Mouse (Mus musculus) thymus, postnatal 36 days (tissue): ENCODE results near the gene Rps3a1.

ENCODE experiments used
- DNase-seq, 2 experiments: peaks; one replicate each; pipeline ENCODE4 v3.0.0; 2022; ENCODE audit warnings: mixed read lengths in 2 of 2

The Rps3a1 gene

DNA sequence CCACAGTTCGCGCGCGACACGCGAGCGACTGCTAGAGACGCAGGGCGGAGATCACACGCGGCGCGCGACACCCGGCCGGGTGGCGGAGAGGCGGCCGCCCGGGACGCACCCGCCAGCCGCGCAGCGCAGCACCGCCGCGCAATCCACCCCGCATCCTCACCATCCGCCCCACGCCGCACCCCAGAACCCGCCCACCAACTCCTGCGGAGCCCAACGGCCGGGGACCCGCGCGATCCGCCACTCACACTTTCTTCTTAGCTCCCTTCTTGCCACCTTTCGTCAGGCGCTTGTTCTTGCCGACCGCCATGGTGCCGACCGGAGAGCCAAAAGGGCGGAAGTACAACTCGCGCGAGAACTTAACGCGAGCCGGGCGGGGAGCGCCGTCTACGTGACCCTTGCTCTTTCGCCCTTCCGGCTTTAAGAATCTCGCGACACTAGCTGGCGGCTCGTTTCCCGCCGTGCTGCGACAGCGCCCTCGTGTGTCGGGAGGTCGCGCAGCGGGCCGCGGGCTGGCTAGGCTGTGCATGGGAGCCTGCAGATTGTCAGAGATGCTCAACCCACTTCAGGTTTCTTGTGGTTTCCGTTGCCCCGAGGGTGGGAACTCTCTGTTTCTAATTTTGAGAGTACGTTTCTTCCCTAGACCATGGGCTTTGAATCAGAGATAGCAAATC, at the start of gene Rps3a1:
Rps3a1 (minus strand) TSS at position 440 of the 671 bp plus-strand sequence.
- DNase-seq = peak; percentile 99 to 100

DNA sequence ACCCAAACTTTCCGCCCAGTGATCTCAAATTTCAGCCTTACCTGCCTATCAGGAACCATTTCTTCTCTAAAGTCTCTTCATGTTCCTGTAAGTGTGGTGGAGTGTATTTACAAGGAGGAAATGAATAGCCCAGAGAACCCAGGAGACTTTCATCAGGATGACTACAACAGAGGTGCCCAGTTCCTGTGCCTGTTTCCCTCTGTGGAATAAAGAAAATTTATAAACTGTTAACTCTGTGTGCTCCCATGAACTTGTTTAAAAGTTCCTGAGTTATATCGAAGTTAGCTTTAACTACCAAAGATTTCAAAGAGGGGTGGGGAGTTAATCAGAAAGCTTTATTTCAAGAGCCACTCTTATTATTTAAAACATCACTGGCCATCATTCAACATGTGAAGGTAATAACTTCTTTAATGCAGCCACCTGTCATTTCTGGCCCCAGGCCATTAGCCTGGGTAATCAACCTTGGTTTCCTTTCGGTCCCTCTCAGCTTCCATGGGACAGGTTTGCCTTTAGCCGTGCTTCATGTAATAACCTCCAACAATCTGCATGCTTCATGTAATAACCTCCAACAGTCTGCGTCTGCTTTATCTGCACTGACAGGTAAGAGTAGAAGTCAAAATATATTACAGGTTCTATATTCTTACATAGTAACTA, 45.4 kb upstream of the Rps3a1 start:
- no peak for DNase-seq

DNA sequence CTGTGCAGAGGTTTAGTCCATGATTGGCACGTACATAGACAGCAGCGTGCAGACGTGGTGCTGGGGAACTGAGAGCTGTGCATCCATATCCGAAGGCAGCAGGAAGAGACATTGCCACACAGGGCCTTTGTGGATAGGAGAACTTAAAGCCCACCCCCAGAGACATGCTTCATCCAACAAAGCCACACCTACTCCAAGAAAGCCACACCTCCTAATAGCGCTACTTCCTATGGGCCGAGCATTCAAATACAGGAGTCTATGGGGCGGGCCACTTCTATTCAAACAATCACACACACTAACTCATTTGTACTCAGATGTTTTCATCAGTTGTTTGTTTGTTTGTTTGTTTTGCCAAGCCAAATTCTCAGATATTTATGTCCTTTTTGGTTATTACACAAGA, 42.0 kb upstream of the Rps3a1 start:
- no peak for DNase-seq

DNA sequence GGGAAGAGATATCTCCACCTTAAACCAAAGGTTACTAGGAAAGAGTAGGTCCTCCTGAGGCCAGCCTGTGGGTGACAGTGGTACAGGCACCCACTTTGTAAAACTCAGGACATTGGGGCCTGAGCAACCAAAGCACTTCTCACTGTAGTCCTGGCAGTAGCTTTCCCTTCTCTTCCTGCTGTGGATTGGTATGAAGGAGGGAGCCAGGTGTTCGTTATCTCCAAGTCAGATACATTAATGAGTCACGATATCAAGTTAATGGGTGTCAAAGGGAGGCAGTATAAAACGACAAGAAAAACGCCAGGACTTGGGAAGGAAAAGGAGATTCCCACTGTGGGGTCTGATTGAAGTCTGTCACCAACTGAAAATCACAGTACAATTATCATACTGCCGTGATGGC, 38.6 kb upstream of the Rps3a1 start:
- no peak for DNase-seq

DNA sequence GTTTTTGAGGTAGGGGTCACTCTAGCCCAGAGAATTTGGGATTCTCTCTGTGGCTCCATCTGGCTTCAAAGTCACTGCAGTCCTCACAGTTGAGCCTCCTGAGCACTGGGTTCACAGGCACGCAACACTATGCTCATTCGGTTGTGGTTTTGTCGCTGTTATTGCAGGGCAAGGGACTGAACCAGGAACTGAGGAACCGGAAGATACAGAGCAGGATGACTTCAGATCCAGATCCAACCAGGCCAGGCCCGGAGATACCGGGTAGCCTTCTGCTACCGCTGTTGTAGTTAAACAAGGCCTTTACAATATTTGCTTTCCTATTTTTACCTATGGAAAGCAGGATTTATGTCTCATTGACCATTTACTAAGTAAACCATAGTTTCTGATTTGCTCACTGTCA, 37.2 kb upstream of the Rps3a1 start:
- no peak for DNase-seq

DNA sequence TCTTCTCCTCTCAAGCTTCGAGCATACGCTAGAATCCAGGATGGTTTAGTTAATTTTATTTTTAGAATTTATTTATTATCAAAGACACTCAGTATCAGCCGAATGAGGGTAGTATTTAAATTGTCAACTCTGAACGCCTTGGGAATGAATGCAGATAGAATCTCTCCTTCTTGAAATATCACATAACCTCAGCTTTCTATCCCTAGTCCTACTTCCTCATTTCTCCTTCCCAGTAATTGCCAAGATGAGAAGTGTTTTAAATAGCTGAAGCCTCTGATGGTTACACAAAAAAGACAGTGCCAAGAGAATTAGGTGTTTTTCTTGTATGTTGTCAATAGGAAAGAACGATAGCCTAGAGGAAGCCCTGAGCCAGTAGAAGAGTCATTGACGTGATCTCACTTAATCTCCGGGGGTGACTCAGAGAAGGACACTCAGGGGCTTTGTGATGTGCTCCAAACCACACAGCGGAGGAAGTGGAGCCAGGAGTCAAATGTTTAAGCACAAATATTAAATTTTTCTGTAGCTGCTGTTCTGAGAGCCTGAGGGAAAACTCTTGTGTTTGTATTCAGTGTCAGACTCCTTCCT, 26.4 kb upstream of the Rps3a1 start:
- DNase-seq = no peak

DNA sequence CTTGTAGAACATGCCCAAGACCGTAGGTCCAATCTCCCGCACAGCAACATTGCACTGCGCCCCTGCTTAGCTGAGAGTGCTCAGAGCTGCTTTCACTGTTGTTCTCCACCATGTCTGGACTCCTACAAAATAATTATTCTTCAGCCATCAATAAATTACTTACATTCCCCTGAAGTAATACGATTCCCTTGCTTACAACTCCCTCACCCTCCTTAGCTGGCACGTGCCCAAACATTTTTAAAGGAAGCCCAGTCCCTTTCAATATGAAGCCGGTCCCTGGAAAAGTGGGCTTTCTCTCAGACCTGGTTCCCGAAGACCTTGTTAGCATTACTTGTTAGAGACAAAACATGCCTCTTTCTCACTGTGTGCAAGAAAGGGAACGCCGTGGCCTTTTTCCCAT, 7.0 kb upstream of the Rps3a1 start:
- DNase-seq = no peak

DNA sequence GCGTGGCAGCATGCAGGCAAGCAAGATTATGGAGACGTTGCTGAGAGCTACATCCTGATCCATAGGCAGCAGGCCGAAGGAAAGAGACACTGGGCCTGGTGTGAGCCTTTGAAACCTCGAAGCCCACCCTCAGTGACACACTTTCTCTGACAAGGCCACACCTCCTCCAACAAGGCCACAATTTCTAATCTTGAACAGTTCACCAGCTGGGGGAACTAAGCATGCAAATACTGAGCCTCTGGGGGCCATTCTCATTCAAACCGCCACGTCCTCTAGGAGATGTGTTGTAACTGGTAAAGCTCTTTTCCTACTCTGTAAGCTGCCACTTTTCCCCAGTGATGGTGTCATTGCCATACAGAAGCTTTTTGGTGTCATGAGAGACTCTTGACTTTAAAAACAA, 6.6 kb upstream of the Rps3a1 start:
- no peak for DNase-seq

DNA sequence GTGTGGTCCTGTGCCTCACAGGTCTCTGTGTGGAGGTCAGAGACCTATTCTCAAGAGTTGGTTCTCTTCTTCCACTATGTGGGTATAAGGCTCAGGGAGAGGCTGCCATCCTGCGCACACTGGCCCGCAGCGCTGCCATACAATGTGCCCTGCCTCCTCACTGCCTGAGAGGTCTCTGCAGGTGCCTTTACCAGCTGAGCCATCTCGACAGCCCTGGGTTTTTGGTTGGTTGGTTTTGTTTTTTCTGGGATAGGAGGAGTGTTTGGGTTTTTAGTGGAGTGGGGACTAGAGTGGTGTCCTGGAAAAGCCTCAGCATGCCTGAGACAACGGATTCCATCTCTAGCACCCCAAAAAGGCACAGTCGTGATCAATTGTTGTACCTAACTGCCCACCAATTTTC, 841 bp upstream of the Rps3a1 start:
- peak in 1 of 2 experiments; percentile 11 for DNase-seq

DNA sequence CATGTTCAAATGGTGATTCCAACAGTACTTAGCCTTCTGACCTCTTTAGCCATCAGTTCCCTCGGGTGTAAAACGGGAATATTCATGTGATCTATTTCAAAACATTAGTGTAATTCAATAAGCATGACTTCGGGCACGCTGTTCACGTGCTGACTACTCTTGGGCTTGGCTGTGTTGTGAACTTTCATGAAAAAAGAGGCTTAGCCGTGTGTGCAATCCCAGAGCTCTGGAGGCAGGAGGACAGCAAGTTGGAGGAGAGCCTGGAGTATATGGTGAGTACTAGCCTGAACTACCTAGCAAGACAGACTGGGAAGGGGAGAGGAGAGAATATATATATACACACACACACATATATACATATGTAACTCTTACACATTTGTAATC, 424 bp upstream of the Rps3a1 start:
- peak; percentile 15 to 21 for DNase-seq

DNA sequence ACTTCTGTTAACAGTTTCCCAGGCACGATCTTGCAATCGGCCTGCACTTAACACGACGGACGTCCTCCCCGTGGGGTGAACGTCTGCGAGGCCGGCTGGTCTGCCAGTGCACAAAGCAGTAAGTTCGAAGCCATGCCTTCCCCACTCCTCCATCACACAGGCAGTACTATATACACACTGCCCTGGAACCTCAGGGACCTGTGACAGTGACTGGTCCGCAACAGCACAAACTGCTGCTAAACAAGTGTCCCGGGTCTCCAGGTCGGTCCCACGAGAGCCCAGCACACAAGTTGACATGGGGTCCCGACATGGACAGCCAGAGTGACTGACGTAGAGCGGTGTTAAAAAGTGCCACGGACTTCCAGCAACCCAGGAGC, 628 bp downstream of the Rps3a1 start:
- no peak for DNase-seq

DNA sequence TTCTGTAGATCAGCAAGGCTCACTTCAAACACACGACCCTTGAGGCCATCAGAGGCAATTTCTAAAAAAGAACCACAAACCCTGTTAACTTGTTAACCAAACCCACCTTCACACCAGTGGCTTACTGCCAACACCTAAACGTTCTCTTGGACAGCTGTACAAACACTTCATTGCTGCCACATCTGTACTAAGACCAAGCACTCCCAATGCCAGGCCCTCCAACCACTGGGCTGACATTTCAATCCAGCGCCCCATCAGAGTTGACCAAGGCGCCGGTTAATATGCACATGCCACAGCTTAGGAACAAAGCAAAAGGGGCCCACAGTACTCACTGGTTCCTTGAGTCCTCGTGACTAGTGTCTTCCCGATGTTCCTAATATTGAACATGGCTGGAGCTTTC, 1.1 kb downstream of the Rps3a1 start:
- DNase-seq = no peak

DNA sequence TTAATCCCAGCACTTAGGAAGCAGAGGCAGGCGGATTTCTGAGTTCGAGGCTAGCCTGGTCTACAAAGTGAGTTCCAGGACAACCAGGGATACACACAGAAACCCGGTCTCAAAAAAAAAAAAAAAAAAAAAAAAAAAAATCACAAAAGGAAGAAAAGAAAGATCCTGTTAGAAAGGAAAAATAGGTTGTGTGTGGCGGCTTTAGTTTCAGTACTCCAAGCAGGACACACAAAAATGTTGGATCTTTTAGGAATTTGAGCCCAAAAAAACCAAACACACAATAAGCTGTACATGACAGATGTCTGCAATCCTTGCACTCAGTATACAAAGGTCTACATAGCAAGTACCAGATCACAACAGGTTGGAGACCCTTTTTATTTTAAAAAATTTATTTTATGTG, 2.8 kb downstream of the Rps3a1 start:
- no peak for DNase-seq

DNA sequence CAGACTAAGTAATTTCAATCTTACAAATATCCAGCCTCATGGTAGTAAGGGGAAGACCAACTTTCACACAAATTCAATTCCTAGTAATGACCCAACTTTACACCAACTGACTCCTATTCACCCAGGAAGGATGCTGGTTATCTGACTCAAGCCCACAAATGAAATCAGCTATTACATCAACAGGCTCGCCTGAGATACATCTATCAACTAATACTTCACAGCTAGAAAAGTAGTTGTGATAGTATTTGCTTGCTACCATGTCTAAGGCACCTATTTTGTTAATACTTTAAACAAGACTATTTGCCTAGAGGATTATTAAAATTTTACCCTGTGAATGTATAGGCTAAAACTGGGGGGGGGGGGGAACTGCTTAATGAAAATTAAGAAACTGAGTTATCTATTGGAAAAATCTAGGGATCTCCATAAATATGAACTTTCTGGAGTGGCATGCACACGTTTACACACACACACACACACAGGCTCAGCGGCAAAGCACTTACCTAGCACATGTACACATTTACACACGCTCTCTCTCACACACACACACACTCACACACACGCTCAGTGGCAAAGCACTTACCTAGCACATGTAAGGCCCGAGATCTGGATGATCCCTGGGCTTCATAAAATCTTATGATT, 5.4 kb downstream of the Rps3a1 start:
- DNase-seq = no peak

DNA sequence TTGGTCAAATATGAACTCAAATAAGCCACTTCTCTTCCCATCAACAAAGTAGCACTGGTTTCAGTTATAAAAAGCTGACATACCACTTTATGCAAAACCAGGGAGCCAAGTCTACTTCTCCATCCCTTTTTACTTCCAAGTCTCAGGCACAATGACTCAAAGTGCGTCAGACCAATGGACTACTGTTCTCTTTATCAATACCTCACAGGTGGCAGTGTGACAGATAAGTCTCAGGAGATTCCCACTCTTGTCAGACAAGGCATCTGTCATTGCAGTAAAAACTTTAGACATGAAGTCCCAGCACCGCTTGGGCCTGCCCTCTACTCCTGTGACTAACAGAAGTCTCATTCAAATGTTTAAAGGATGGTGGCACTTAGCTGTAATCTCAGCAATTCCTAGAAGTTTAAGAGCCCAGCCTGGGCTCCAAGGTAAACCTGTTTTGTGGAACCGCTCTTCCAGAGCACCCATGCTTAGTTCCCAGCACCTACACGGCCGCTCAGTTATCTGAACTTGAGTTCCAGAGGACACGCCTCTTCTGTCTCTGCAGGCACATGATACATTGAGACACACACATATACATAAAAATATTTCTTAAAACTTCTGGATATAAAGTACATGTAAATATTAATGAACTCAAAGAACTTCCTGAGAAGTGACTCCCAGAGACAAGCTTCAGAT, 6.5 kb downstream of the Rps3a1 start:
- DNase-seq = no peak

DNA sequence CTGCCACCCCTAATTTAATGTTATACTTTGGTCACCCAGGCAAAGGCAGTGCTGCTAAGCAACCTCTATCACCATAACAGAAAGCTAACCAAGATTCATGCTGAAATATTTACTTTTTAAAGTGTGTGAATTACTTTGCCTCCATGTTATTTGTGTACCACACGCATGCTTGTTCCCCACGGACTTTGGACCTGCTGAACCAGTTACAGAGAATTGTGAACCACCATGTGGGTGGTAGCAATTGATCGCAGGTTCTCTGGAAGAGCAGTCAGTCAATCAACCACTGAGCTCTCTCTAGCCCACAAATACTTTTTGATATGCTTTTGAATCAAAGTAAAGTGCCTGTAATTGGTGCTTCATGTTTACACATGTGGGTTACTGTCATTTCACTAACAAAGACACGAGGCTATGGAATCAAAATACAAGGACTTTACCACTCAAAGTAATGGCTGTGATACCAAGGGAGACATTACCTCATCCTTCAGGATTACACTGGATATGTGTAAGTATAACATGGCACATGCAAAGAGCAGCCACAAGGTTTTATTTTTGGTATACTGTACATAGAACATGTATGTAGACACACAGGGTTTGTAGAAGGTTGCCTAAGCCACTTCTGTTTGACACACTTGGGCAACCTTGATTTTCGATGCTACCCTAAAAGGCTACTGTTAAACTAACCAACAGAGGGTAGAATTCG, 7.4 kb downstream of the Rps3a1 start:
- DNase-seq = no peak

DNA sequence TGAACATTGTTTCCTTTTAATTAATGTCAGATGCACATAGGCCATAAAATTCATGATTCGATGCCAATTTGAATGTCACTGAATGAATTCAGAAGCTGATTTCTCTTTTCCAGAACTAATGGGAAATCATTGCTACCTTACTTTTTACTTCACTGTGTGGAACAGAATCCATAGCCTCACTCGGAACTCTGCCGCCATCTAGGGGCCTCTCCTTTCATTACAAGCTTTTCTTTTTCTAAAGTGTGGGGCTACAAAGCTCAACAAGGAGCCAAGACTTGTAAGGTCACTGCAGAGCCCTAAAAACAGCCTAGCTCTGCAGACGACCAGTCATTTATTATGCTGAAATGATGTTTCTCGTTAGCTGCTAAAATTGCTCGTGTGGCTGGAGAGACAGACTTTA, 12.7 kb downstream of the Rps3a1 start:
- peak; percentile 18 to 44 for DNase-seq

DNA sequence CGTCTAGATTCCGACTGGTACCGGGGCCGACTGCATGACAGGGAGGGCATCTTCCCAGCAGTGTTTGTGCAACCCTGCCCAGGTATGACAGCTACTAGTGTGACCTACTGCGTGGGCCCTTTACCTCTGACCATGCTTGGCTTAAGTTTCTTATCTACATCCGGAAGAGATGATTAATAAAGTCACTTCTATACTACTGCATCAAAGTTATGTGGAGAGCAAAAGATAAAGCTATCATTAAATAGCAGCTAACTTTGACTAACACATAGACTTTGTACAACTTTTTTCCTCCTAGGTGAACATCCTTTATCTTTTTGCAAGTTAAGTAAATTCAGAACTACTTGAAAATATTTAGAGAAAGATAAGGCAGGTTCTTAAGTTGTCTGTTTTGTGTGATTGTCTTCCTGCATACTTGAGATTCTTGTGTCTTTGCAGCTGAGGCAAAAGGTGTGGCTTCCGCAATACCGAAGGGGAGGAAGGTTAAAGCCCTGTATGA, 19.2 kb downstream of the Rps3a1 start:
- DNase-seq = no peak

DNA sequence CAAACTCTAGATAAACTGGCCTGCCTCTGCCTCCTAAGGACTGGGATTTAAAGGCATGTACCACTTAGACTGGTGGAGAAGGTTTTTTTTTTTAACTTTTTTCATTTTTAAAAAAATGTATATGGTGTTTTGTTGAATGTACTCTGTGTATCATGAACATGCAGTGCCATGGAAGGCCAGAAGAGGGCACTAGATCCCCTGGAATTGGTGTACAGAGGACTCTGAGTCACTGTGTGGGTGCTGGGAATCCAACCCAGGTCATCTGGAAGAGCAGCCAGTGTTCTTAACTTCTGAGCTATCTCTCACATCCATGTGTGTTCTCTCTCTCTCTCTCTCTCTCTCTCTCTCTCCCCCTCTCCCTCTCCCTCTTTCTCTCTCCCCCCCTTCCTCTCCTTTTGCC, 20.3 kb downstream of the Rps3a1 start:
- no peak for DNase-seq

DNA sequence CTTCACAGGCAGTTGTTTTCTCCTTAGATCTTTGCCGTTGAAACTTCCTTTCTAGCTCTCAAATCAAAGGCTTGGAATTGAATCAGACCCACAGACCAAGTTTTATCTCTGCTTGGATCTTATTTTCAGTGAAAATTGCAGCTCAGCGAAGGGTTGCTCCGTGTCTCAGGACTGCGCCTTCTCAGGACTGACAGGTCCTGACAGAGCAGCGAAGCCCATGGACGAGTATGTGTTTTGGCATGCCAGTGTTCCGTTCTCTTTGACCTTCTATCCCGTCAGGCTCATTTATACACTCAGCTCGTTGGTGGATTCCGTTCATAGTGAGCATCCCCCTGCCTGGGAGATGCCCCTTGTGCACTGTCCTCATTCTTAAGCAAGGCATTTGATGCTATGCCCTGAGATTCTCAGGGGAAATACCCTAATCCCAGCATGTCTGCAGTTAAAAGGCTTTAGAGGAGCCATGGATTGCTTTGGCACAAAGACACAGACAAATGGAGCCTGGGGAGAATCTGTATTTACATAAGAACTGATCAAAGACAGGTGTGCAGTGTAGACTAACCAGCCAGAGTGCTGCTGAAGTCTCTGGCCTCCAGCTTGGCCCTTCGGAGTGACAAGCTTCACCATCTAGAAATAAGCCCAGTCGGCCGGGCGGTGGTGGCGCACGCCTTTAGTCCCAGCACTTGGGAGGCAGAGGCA, 23.1 kb downstream of the Rps3a1 start:
- no peak for DNase-seq

DNA sequence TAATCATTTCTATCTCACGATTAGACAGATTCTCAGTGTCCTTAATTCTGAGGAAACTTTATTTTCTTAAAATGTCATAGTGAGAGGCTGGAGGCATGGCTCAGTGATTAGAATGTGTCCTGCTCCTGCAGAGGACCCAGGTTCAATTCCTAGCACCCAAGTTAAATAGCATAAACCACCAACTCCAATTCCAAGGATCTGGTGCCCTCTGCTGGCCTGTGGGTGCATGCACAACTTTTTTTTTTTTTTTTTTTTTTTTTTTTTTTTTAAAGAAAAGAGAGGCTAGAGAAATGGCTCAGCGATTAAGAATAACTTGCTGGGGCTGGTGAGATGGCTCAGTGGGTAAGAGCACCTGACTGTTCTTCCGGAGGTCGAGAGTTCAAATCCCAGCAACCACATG, 25.6 kb downstream of the Rps3a1 start:
- no peak for DNase-seq
